Mouse (Mus musculus): ENCODE data around the gene Gm17482. TPM values are rescaled to one million over a fixed set of nuclear protein-coding genes. Genes with fewer than 3 reads are reported as not detected.

Gene Gm17482
- total RNA-seq, 2 experiments from 2014 or later = not detected

DNA sequence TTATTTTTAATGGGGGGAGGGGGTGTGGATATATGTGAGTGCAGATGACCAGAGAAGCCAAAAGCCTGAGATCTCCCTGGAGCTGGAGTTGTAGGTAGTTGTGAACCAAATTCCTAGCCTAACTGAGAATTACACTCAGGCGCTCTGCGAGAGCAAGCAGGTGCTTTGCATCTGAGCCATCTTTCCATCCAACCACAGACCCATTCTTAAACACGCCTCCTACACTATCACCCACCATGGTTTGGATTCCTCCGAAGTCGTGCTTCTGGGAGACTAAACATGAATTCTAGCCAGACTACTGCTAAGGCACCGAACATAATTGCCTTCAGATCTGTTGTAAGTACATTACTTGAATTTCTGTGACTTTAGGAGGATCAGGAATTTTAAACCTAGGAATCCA is 59.3 kb downstream of the Gm17482 start:
- intact Hi-C loops (cut with DNase I) = no loop called here
- DNase-seq = no peak

GRCm38 (mm10) chr6:115288223-115288622 is 61.1 kb downstream of the Gm17482 start:
- intact Hi-C loops (cut with DNase I) = no loop called here
- DNase-seq = no peak

GRCm38 (mm10) chr6:115290561-115290960 is 63.4 kb downstream of the Gm17482 start:
- intact Hi-C loops (cut with DNase I) = no loop called here
- no peak for DNase-seq

- intact Hi-C loops (cut with DNase I) = no loop called here
- DNase-seq = no peak
These were observed 63.9 kb downstream of the Gm17482 start for GRCm38 (mm10) chr6:115291068-115291467.

- intact Hi-C loops (cut with DNase I) = no loop called here
- no peak for DNase-seq
These were observed 64.7 kb downstream of the Gm17482 start for GRCm38 (mm10) chr6:115291823-115292222.

- DNase-seq = no peak
- intact Hi-C loops (cut with DNase I) = no loop called here
These were observed 65.5 kb downstream of the Gm17482 start for GRCm38 (mm10) chr6:115292621-115293020.

- no peak for DNase-seq
- intact Hi-C loops (cut with DNase I) = no loop called here
These were observed 66.7 kb downstream of the Gm17482 start for GRCm38 (mm10) chr6:115293877-115294276.

GRCm38 (mm10) chr6:115307134-115307533 is 80.0 kb downstream of the Gm17482 start:
- intact Hi-C loops (cut with DNase I) = no loop called here
- no peak for DNase-seq

Other genes starting within 250 kb of the Gm17482 start
- gene Tamm41, start 189.5 kb upstream of the Gm17482 start, total RNA-seq (2021) = 10 to 100 TPM; 12.5 to 14.4 TPM
- gene Syn2, start 92.4 kb upstream of the Gm17482 start, total RNA-seq (2021) = 1 to 10 TPM; 5.1 to 5.4 TPM
- gene Timp4, start 24.9 kb downstream of the Gm17482 start, total RNA-seq (2021) = 10 to 100 TPM; 27.9 to 29.4 TPM
- gene Pparg, start 133.6 kb downstream of the Gm17482 start, total RNA-seq (2021) = 10 to 100 TPM; 14.1 to 21.6 TPM